Mouse (Mus musculus) kidney, adult 9 months (tissue): ENCODE measurements around the gene Orm3.

Experiments used
- DNase-seq: peaks from one replicate; pipeline ENCODE4 v3.0.0; 2022

Orm3 gene

DNA sequence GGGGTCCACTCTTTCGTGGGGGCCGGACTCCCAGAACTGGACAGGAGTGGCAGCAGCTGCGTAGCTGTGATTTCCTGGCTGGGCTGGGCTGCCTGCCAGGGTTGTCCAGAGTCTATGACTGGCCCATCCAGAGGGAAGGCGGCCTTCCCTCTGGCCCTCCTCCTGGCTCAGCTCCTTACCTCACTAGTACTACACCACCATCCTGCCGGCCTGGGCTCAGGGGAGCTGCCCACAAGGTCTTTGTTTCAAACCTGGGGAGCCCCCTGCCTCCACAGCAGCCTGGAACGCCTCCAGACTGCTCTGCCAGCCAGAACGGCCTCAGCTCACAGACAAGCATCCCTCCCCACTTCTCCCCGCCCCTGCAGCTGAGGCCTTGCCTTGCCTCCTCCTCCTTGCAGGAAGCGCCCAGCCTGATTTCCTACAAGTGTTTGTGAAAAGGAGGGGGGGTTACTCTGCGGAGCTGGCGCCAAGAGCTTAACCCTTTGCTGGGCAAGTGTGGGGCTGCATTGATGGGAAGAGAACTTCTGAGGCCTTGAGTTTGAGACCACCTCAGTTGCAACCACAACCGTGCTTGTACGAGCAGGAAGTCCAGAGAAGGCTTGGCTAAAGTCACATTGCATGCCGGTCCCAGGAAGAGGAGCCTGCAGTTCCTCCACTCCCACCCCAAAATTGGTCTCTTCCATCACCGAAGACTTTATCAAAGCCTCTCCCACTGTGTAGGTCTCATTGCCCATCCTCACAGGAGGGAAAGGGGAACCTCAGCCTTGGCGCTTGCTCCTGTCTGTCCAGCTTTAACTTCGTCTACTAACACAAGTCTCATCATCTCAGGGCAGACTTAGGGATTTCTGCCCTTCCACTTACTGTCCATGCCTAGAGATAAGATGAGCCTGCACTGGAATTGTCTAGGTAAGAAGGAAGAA lies 47.3 kb downstream of the Orm3 start, which contains the start of gene Akna:
Gene Akna, minus strand, starts transcription at position 315 of the 920 bp plus-strand sequence.
- peak; percentile 86 for DNase-seq

DNA sequence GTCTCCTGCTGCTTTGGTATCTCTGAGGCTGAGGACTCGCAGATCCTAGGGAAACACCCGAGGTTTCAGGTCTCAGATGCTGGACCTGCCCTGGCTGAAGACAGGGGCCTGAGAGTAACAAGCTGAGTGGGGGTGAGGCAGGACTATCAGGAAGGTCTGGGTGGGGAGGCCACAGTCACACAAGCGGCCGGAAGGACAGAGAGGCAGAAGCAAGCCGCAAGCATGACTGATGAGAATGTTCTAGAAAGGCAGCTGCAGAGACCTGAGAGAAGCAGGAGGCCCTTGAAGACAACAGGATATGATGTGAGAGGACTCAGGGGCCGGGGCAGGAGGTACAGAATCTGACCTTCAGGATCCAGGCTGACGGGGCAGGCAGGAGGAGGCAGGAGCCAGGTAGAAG lies 48.2 kb downstream of the Orm3 start:
- no peak for DNase-seq

DNA sequence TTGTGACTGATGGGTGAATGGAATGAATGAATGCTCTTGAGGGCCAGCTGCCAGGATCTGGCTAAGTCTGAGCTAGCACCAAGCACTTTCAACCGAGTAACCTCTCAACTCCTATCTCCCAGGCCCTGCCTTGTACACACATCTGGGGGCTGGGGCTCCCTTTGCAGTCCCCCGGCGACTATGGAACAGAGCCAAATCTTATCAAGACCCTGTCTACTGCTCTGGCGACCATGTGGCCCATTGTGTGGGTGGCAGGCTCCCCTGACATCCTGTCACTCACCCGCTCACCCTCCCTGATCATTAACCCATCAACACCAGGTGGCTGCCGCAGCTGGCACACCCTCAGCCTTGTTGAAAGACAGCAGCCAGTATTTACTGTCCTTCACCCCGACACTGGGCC lies 49.1 kb downstream of the Orm3 start:
- DNase-seq = no peak

DNA sequence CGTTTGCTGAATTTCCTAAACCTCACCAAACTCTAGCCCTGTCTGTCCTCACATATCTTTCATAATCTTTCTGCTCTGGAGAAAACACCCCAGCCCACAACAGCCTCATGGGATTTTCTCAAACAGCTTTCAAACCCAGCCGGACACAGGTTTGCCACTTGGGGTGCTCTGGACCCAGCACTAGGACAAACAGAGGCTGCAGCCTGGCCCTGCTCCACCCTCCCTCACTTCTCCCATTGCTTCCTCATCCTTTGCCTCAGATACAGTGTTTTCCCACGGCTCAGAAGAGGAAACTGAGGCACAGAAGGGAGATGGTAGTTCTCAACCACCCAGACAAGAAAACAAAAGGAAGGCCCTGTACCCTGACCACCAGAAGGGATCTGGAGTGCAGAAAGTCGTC lies 49.7 kb downstream of the Orm3 start:
- DNase-seq = no peak

DNA sequence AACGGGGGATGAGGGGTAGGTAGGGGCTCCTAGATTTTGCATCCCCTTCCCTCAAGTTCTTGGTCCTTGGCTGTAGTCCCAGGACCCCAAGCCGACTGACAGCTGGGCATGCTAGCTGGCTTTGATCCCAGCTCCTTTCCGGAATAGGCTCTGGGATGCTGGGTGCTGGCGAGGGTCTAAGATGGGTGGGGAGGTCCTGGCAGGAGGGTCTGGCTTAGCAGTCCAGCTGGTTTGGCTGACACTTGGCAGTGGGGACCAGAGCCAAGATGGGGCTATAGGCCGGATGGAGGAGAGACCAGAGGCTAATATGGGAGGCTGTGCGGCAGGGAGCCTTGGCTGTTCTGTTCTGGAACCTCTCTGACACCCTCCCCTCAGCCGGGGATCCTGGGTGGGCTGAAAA lies 52.3 kb downstream of the Orm3 start:
- no peak for DNase-seq

DNA sequence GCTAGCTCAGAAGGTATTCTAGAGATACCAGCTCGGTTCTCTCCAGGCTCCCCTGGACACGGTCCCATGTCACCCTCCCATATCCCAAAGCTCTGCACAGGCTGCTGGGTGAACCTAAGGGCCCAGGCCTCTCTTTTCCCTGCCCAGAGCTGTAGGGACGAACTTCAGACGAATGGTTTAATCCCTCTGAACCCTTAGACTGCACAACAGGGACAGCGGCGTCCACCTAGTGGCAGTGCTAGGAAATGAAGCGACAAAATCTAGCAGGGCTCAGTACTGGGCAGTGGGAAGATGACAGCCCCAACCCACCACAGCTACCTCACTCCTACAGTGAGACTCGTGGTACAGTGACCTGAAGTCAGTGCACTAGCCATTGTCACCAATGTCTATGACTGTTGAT lies 52.7 kb downstream of the Orm3 start:
- peak; percentile 52 for DNase-seq
